Mouse (Mus musculus) frontal cortex, postnatal 25 days (tissue): ENCODE data around the gene Tle4.
A peak's percentile ranks its signal among the peaks of the same experiment; 100 is the strongest.
"Not testable (repeated sequence)": the region's sequence is repeated elsewhere in the genome, so short reads cannot be mapped to it uniquely, and the experiment has no call there.

ENCODE experiments used
- DNase-seq, 2 experiments: peaks; one replicate each; pipeline ENCODE4 v3.0.0; 2022; ENCODE audit warnings: low spot score in 2 of 2

The Tle4 gene

DNA sequence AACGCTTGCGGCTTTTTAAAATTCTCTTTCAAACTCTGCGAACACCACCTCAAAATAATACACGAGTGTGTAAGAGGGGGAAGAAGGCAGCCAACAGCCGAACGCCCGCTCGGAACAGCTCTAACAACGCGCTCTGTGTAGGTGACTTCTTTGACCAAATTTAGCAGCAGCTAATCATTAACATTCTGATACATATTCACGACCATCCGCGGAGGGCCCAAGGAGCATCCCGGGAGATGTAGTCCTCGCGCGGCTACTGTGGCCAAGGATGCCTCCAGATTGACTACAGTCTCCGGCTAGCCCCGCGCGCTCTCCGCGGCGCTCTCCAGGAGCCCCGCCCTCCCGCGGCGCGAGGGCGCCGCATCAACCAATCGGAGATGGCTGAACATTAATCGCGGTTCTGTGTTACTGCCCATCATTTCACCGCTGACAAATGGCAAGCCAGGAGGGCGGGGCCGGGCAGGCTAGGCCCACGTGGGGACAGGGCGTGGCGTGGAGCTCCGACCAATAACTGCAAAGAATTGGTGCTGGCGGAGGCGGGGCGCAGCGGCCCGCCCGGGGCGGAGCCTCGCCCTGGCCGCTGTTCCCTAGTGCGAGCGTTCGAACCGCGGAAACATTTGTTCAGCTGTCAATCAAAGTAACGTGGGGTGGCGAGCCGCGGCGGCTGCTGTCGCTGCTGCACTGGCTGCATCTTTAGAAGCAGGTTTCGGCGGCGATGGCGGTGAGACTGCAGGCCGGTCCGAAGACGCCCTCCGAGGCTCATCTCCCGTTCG lies at the start of gene Tle4:
Gene Tle4, minus strand, starts transcription at position 135 of the 773 bp plus-strand sequence.
- DNase-seq: peak; percentile 100

DNA sequence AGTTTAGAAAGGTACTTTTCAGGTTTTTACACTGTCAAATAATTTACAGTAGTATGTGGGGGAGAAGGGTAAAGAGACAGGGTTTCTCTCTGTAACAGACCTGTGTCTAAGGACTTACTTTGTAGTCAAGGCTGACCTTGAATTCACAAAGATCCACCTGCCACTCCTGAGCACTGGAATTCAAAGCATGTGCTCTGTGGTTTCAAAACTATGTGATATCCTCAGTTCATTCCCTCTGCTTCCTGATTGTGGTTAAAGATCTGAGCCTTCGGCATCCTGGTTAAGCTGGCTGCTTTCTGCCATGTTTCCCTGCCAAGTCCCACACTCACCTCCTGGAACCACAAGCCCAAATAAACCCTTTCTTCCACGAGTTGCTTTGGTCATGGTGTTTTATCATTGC lies 47.8 kb upstream of the Tle4 start:
- no peak for DNase-seq

DNA sequence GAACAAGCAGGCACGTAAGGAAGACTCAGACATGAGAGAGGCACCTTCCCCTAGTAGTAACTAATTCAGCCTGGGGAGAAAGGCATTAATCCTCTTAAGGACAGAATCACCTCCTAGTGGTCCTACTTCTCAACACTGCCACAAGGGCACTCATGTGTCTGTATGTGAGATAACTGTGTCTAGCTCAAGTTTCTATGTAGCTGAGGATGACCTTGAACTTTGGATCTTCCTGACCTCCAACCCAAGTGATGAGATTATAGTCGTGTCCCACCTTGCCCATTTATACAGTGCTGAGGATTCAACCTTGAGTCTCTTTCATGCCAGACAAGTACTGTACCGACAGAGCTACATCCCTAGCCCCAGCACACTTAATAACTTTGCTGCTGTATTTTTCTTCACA lies 46.9 kb upstream of the Tle4 start:
- DNase-seq: no peak

DNA sequence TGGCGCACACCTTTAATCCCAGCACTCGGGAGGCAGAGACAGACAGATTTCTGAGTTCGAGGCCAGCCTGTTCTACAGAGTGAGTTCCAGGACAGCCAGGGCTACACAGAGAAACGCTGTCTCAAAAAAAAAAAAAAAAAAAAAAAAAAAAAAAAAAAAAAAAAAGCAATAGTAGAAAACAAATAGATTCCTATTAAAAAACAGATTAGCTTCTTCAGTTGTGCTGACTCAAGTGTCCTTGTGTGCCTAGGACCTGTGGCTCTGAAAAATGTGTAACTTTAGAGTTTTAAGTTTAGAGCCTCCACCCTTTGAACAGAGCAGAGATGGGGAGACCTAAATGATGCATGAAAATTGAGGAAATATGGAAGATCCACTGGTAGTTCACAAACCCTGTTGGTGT lies 45.2 kb upstream of the Tle4 start:
- not testable (repeated sequence) for DNase-seq

DNA sequence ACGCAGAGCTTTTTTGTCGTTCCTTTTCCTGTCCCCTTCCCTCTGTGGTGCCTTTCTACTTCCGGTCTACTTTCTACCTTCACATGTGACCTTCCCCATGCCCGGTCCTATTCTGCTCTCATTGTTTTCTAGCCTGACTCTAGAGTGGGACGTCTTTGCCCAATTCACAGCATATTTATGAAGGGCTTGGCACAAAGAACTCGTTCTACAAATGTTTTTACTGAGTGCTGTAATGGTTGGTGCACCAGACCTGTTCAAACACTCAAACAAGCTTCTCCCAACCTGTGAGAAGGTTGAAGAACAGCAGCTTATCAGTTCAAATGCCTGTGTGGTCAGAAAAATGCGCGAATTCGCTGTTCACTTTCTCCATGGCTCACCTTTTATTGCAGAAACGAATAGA lies 44.8 kb upstream of the Tle4 start:
- DNase-seq: no peak

DNA sequence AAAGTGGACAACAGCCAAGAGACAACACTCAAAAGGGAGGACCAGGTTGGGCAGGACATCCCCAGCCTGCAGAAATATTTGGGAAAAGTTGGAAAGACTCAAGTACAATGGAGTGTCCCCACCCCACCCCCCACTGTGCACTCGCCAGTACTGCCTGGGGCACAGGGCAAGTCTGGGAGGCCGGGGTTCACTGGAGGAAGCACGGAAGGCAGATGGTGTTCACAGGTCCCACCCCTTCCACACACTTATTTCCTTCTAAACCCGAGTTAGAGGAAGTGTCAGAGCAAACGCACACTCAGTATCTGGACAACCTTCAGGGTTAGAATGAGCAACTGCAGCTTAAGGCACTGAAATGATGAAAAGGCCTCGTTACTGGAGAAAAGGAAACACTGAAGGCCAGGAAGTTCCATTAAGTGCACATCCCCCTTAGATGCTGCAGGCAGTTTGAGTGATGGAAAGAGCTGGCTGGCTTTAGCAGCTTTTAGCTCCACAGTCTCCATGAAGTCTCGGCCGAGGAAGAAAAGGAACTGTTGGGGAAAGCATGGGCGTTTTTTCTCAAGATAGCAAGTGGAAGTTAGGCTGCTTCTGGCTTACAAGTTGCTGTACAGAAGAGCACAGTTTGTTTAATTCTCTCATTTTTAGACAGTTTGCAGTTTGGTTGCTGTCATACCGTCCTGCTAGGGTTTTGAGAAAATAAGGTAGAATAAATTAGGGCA lies 37.5 kb upstream of the Tle4 start:
- DNase-seq: no peak

DNA sequence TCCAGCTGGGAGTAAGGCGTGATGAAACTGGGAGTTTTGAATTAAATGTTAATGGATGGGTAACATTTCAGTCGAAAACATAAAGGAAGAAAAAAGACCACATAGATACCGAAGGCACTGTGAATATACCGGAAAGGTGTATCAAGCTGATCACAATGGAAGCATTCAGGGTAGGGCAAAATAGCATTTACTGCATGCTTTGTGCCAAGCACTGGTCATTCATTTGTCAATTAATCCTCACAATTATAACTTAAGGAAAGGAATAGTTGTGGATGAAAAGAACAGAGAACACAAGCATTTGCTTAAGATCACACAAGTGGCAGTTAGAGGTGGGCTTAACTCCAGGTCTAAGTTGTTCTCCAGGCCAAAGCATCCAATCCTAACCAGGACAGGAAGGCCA lies 25.5 kb upstream of the Tle4 start:
- no peak for DNase-seq

DNA sequence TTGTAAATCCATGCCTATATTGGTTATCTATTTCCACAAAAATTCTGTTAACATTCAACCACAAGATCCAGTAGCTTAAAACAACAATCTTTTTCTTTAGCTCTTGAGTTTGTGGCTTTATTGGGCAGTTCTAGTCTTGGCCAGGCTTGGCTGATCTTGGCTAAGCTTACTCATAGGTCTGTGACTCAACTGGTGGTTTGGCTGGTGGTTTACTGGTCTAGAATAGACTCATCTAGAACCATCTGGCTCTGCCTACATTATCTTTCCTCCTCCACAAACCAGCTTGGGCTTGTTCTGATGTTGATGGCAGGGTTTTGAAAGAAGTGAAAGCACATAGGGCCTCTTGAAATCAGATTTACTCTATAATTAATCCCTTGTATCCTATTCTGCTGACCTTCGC lies 22.7 kb upstream of the Tle4 start:
- DNase-seq: no peak

DNA sequence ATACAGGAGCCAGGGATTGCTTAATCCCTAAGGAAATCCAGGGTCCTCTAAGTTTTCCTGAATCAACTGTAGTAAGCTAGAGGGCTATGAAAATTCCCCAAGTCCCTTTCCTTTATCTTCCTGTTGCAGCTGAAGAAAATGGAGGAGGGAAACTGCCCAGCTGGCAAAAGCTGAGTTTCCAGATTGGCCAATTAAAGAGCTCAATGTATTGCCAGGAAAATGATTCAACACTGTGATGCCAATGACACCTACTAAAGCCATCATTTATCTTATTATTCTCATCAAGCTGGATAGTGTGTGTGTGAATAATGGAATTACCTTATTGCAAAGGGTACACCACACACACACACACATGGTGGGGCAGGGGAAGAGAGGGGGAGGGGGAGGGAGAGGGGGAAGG lies 22.0 kb upstream of the Tle4 start:
- no peak for DNase-seq

DNA sequence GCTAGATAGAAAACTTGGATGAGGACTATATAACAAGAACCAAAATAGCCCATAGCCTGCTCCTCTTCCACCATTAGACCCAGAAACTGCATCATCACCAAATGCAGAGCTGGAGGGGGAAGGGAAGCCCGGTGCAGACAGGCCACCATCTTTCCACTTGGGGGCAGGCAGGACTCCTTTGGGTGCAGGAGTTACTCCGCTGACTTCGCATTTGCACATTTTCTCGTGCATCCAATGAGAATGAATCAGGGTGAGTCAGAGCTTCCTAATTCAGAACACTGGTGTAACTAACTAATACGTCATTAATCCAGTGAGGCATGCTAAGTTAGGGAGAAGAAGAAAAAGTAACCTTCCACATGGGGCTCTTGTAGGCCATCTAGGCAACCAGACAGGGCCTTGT lies 17.0 kb upstream of the Tle4 start:
- no peak for DNase-seq

DNA sequence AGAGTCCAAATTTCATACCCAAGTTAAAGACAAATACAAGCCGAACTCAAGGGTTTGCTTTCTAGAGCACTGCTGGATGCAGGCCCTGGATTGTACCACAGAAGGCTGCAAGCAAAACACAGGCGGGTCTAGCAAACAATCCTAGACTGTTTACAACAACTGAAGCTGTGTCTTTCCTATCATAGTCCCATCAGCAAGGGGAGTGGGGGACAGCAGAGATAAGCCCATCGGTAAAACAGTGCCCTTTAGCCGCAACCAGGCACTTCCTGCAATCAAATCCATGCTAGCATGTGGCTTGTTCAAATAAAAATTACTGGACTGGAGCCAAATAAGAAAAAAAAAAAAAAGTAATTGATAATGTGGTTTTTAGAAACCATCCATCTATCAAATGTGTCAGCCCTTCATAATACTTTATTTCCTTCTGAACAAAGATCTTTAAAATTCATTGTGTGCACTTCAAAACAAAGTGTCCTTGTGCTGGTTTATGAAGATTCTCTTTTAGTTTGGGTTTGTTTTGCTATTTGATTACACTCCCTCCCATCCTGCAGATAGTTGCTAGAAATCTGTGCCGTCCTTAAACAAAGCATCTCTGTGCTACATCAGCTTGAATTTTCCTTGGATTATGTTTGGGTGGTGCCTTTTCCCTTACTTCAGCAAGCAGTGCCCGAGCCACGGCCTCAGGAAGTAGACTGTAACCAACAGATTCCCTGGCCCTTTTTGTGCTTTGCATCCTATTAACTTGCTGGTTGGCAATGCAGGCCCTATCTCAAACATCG lies 12.9 kb upstream of the Tle4 start:
- no peak for DNase-seq

DNA sequence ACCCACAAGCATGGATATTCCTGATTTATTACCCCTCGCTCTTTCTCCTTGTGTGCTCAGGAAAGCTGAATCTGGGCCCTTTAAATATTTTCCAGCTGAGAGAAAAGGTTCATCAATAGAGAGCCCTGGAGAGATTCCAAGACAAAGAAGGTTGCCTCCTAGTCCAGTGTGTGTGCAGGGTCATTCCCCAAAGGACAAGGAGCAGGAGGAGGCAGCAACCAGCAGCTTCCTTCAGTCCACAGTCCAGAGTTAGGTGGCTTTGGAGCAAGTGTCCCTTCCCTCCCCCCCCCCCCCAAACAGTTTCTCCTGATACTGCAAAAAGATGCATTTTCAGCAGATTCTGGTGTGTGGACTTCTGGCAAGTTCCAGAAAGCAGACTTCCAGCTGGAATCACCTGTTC lies 3.0 kb upstream of the Tle4 start:
- DNase-seq: no peak

DNA sequence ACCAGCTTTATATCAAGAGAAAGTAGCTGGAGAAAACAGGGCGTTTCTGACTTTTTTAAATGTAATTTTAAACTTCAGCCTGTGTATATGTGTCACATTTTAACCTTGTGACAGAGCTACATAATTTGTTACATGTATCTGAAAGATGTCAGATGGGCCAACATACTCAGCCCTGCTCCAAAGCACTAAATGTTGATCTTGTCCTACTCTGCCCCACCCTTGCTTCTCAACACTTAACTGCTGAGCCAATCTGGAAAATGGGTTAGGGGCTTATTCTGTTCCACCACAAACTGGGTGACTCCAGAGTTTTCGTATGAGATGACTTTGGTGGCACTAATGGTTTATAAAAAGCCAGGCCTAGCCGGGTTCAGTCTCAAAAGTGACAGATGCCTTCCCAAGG lies 2.5 kb upstream of the Tle4 start:
- no peak for DNase-seq

DNA sequence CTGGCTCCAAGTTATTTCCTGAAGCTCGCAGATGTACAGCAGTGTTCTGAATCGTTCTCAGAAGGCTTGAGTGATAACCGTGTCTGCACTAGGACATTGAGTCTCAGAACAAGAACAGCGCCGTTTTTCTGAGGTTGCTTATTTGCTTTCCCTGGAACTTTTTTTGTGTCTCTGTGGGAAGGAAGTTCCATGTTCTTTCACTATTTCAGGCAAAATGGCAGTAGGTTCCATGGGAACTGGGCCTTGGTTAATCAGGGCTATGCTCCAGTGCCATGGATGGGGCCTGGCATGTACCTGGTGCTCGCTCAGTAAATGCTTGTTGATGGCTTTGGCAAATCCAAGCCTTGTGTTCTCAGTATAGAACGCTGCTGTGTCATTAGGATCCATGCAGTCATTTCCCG lies 2.0 kb upstream of the Tle4 start:
- DNase-seq: no peak

DNA sequence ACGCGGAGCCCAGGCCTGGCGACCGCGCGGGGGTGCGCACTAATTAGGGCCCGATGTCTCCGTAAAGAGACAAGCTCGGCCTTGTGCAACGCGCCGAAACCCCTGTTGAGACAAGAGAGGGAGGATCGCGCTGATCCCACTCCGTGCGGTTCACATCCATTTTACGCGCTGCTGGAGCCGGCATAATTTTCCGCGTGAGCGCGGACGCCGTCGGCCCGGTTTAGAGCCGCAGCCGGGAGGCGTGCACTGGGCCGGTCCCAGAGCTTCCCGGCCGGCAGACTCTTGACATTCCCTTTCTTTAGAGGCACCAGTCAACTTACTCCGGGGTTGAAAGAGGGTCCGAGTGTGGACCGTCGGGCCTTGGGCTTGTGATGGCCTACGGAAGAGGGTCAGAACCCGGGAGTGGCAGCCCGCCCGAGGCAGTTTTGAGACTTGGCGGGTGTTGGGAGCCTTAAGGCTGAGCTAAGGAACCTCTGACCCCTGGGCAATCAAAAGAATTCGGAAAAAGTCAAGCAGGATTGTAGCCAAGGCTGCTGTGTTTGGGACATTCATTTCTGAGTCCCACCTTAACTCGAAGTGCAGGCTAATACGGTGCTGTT lies 938 bp upstream of the Tle4 start:
- DNase-seq: no peak

DNA sequence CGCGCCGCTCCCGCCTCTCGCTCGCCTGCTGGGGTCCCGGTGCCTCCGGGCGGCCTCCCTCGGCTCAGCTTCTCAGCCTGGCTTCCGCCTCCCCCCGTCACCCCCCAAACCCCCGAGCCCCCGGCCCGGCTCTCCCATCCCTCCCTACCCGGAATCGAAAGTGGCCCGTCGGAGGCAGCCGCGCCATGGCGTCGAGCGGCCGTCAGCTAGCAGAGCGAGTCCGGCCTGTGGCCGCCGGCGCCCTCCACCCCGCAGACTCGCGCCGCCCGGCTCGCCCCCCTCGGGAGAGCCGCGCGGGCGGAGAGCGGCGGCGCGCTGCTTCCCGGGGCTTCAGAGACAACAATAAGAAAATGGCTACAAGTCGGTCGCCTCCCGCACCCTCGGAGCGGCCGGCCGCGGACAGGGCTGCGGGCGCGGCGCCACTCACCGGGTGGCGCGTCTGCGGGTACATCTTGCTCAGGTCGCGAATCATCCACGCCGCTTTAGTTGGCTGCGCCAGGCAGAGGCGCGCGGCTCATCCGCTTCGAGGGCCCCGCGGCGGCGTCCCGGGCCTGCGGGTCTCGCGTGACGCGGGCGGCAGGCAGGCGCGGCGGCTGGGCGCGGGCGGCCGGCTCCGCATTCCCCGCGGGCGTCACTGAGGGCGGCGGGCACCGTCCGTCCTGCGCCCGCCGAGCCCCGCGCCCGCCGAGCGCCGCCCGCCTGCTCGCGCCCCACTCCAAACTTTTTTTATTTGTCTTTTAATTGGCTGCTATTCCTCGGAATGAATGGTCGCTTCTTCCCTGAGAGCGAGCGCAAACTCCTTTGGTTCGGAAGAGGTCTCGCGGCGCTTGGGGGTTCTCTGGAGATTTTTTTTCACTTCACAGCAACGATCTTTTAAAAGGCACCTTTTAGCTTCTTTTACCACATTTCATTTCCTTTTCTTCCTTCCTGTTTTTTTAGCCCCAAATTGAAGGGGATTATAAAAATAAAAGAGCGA lies 622 bp downstream of the Tle4 start:
- DNase-seq: peak in 1 of 2 experiments; percentile 24

DNA sequence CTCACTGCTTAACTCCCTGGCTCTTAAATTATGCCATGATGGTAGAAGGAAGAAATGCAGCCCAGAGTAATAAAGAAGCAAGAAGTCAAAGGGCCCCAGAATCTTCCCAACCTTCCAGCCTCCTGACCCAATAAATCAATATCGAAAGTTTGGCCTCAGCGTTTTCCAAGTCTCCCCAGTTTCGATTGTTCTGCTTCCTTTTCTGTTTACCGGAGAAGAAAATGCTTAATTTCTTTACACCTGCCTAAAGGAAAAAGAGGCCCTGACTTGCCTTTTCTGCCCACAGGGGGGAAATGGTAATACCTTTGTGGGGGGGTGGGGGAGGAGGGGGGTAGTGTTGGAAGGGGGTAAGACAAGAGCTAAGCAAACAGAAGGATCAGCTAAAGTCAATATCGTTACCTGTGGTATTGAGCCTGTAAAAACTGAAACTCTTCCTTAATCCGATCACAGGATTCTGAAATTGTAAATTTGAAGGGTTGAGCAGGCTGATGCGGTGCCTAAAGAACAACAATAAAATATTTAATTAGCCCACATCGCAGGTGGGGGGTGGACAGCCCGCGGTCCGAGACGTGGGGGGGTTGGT lies 1.4 kb downstream of the Tle4 start:
- no peak for DNase-seq

DNA sequence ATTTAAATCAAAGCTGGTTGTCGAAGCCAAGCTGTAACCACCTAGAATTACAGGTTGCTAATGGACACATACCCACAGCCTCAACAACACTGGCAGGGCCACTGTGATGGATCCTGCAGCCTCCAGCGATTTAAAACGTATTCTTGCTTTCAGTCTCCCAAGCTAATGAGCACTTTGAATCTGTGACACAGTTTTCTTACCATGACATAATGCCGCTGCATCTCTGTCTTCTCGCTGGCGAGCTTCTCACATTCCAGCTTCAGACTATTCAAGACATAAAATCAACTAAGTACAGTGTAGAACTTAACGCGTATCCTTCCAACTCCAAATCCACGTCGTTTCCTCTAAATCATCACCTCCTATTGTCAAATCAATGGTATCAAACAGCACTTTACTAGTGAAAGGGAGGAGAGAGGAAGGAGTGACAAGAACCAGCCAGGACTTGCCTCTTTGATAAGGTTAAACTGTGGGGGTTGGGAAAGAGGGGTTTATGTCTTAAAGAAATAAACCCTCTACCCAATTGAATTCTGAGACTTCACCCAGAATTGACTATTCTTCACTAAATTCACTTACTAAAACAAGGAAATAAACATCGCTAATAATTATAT lies 2.4 kb downstream of the Tle4 start:
- DNase-seq: no peak

DNA sequence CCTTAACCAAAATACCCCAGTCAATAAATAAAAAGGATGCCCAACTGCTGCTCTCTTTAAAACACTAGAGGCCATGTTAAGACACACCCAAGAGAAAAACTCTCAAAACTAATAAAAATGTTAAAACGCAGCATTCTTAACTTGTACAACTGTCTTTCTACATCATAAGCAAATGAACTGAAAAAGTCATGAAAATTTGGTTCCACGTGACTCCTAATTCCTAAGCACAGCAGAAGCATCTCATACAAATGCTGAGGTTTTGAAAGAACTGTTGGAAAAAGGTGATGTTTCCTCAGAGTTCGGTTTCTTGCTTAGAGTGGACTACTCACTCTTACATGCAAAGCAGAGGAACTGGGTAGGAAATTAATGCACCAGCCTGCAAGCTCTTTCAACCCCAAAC lies 3.3 kb downstream of the Tle4 start:
- no peak for DNase-seq

DNA sequence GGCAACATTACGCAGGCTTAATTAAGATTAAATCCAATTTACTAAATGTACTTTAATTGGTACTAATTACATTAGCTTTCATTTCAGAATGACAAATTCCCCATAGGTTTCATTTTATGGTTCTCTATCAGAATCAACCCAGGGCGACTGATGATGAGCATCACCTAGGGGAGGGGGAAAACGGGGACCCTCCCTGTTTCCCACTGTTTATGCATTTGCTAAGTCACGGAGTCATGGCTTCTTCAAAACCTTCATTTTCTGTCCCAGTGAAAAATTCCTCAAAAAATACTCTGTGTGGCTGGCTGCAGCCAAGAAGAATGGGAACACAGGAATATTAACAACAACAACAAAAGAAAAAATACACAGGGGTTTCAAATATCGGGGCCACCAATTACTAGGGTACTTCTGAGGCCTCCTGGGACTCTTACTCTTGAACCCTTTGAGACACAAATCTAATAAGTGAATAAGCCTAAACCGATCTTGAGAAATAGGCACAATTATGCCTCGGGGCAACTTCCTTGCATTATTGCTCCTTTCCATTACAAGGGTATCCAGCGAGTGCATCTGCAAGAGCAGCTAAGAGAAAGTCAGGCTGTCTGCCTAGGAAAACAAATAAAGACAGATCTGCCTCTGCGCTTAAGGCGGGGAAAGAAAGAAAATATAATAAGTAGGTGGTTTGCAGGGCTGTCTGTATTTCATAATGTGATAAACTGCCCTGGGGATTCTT lies 5.9 kb downstream of the Tle4 start:
- no peak for DNase-seq
